Mouse (Mus musculus) thymus, adult 2 months (tissue): ENCODE data around the gene Cyb5r3.

Experiments
- CTCF ChIP-seq: fragments of 200-500 bp; IDR thresholded peaks from 2 replicates; pipeline ENCODE4 v1.5.1; 2012; ENCODE audit warnings: mild to moderate bottlenecking, control low read depth, low read length, moderate library complexity, borderline replicate concordance; ENCODE audit not compliant: control insufficient read depth, poor library complexity, insufficient read depth; ENCODE audit errors: extremely low read depth
- POLR2A ChIP-seq: fragments of 200-500 bp; IDR thresholded peaks from 2 replicates; pipeline ENCODE4 v1.6.1; 2012; ENCODE audit warnings: mild to moderate bottlenecking, low read length, control low read depth, moderate library complexity; ENCODE audit not compliant: control insufficient read depth, poor library complexity, insufficient read depth; ENCODE audit errors: extremely low read depth

- TF ChIP-seq CTCF: no peak
- TF ChIP-seq POLR2A: no peak
Measured at GRCm38 (mm10) chr15:83114106-83114505, 58.3 kb downstream of the Cyb5r3 start.
